Mouse (Mus musculus) splenic B cell, adult 2 months (primary cell): ENCODE results near the gene Ahnak.

Experiments used
- DNase-seq: peaks from one replicate; pipeline ENCODE4 v3.0.0-alpha.2; 2011; ENCODE audit warnings: low read depth, low spot score
- H3K27me3 ChIP-seq: 2 replicates; pipeline ENCODE4 v1.6.1; 2012; ENCODE audit warnings: mild to moderate bottlenecking, low read length, moderate library complexity, mixed read lengths; ENCODE audit not compliant: control insufficient read depth, poor library complexity, insufficient read depth, severe bottlenecking
- H3K36me3 ChIP-seq: 2 replicates; pipeline ENCODE4 v1.6.1; 2012; ENCODE audit warnings: mild to moderate bottlenecking, low read length, moderate library complexity, mixed read lengths; ENCODE audit not compliant: control insufficient read depth, poor library complexity, insufficient read depth, severe bottlenecking

Gene Ahnak

DNA sequence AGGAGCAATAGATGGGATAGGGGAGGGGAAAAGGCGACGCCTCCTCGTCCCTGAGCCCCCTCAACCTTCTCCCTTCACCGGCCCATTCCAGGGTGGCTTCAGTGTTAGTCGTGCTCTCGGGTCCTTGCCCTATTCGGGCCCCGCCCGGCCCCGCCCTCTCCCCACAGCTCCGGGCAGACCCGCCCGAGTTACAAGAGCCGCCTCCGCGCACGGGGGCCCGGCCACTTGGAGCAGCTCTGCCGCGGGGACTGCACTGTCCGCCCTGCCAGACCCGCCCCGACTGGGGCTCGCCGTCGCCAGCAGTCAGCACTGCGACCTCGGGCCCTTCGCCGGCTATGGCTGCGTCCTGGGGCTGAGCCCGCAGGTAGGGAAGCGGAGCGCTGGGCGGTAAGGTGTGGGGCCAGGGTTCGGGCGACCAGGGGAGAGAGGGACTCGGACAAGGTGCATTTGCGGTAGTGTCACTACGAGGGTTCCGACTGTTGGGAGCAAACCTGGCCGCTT lies at the start of gene Ahnak:
TSS of gene Ahnak (plus strand) at position 219 of the 501 bp plus-strand sequence.
- peak; percentile 68 for DNase-seq
- Histone ChIP-seq H3K36me3 (no peaks in the 10 kb centered on the region), H3K27me3 (no peaks in the 10 kb centered on the region)

DNA sequence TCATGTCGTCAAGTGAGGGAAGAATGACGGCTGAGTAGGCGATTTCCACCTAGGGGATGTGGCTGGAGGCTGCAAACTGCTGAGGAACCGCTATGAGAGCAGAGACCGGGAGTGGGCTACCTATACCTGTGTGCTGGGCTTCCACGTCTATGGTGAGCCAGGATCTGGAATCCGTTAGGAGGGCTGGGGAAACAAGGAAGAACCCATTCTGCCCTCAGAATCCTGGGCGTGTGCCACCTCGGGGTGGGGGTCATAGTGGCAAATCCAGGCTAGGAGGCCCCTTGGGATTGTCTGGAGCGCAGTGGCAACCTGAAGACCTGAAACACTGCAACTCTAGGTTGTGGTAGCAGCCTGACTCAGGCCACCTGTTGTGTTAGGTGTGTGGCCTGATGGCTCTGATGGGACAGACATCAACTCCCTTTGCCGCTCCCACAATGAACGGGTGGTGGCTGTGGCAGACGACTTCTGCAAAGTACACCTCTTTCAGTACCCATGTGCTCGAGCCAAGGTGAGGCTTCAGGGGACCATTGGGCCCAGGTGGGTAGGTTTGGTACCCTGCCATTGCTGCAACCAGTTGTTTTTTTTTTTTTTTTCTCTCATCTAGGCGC lies 48.5 kb upstream of the Ahnak start:
- Histone ChIP-seq H3K27me3 (no peaks in the 10 kb centered on the region), H3K36me3 (peaks cover 9% of the 10 kb centered on the region)
- DNase-seq = no peak

DNA sequence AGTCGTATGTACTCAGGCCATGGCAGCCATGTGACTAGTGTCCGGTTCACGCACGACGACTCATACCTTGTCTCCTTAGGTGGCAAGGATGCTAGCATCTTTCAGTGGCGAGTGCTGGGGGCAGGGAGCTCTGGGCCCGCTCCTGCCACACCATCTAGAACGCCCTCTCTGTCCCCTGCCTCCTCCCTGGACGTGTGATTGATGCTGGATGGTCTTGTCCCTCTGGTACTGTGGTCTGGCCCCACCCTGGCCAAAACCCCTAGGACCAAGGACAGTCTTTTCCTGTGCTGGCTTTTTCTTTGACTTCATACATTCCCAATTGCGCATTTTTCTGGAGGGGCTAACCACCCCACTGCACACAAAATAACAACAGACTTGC lies 48.0 kb upstream of the Ahnak start:
- no peak for DNase-seq
- no peaks in the 10 kb centered on the region for H3K27me3 ChIP-seq
- H3K36me3 ChIP-seq = peaks cover 9% of the 10 kb centered on the region

DNA sequence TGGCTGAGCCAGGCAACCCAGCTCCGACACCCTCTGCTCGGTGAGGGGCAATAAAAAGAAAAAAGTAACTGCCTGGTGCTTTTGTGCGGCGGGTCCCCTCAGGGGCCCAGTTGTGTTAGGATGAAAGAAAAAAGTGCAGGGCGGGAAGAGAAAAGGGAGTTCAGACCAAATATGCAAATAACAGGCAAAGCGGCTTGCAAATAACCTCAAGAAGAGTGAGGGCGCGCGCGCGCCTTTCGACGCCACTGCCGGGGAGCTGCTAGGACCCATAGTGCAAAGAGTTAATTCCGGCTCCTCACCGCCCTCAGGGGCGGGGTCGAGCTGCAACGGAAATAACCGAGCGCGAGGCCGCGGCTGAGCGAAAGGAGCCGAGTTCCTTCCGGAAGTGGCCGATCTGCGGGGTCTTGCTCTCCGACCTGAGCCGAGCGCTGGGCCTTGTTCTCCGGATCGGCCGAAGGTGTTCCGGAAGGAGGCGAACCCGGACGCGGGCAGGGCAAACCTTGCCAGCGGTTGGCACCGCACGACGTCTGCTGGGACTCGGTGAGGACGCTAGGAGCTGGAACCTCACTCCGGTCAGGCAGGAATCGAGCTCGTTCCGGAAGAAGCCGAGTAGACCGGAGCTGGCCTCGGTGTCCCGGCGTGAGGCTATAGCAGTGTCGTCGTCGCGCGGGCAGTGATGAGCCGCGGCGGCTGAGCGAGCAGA lies 47.4 kb upstream of the Ahnak start, which contains the start of gene Mta2:
TSS of gene Mta2 (plus strand) at position 361 of the 703 bp plus-strand sequence.
- peak; percentile 98 for DNase-seq
- Histone ChIP-seq H3K36me3 (peaks cover 9% of the 10 kb centered on the region), H3K27me3 (no peaks in the 10 kb centered on the region)

DNA sequence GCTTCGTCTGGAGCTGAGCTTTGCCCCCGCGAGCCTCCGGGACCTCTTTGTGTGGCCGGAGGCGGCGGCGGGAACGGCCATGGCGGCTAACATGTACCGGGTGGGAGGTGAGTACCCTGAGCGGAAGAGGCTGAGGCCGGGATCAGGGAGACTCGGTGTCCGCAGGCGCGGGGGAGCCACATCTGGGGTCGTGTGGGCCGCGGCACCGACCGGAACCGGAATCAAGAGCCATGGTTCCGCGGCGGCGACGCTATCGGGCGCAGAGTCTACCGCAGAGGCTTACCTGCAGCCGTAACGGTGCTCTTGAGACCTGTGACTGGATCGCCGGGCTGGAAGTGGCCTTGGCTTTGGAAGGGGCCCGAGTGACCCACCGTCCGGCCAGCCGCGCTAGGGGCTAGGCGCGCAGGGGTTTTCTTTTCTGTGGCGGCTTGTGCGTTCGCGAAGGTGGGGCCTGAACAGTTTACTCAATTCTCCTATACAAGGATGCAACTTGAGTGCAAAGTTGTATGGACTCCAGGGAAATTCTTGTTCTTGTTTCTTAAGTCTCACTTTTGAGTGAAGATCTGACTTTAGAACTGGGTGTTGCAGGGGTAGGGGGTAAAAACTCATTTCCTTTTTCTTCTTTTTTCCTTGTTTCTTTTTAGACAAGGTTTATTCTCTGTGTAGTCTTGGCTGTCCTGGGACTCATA lies 46.7 kb upstream of the Ahnak start:
- peak; percentile 68 for DNase-seq
- H3K27me3 ChIP-seq = no peaks in the 10 kb centered on the region
- peaks cover 12% of the 10 kb centered on the region for H3K36me3 ChIP-seq

DNA sequence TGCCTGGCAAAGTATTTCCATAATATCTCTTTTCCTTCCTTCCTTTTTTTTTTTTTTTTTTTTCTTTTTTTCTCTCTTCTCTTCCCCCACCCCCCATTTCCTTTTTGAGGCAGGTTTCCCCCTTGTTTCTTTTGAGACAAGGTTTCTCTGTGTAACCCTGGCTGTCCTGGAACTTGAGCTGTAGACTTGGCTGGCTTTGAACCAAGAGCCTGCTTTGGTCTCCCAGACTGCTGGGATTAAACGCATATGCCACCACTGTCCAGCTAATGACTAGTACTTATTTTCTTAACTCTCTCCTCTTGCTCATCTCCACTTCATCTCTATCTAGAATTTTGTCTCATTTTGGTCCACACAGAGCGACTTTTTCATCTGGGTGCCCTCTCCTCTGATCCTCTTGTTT lies 46.0 kb upstream of the Ahnak start:
- Histone ChIP-seq H3K27me3 (no peaks in the 10 kb centered on the region), H3K36me3 (peaks cover 18% of the 10 kb centered on the region)
- DNase-seq = no peak

DNA sequence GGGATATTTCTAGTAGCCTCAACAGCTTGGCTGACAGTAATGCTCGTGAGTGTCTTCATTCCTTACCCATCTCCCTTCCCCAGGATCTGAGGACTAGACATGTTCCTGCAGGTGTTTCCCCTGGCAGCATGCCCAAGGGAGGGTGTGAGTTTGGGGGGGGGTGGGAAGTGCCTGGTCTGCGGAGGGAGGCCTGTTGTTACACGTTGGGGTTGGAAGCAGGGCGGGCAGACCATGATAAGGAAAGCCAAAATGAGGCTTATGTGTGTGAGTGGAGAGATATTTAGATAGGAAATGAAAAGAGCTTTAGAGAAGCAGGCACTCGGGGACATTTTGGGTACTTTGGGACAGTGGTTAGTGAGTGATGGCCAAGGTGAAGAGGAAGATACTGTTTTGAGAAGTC lies 45.0 kb upstream of the Ahnak start:
- H3K27me3 ChIP-seq = no peaks in the 10 kb centered on the region
- no peak for DNase-seq
- peaks cover 19% of the 10 kb centered on the region for H3K36me3 ChIP-seq

DNA sequence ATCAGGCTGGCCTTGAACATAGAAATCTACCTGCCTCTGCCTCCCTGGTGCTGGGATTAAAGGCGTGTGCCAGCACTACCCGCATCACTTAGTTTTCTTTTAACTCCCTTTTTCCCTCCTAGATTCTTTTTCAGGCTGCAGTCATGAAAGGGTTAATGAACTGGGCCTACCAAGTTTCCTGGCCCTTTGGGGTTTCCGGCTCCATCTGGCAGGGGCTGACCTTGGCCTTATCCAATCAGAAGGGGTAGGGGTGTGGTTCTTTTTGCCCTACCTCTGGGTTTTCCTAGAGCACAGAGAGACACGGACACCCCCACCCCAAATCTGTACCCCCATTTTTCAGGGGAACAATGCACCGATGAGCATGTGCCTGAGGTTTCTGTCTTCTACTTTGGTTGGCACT lies 44.3 kb upstream of the Ahnak start:
- Histone ChIP-seq H3K27me3 (no peaks in the 10 kb centered on the region), H3K36me3 (peaks cover 19% of the 10 kb centered on the region)
- DNase-seq = peak; percentile 48

DNA sequence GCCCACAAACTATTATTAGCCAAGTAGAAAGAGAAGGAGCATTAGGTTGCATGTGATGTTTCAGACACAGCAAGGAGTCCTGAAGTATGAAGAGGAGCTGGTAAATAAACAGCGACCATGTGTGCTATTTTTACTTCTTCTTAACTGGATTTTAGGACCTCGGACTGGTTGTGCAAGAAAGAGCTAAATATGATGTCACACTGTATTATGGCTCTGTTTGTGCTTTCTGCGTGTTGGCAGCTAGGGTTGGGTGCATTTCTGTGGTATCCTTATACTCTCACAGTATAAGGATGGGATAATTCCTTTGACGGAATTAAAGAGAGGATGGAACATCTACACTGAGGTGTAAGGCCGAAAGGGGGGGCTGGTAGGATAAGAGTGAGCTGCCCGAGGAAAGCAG lies 43.8 kb upstream of the Ahnak start:
- DNase-seq = no peak
- H3K36me3 ChIP-seq = peaks cover 19% of the 10 kb centered on the region
- no peaks in the 10 kb centered on the region for H3K27me3 ChIP-seq

DNA sequence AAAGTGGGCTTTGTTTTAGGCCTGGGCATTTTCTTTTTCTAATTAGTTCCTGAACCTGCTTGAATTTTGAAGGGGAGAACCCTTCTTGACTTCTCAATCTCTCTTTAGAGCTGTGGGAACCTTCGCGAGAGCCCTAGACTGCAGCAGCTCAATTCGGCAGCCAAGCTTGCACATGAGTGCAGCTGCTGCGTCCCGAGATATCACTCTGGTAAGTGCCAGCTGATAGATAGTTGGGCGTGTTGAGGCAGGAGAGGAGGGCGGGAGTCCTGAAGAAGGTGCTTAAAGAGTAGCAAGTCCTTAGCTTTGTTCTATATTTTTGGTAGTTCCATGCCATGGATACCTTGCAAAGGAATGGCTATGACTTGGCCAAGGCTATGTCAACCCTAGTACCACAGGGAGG lies 42.2 kb upstream of the Ahnak start:
- H3K27me3 ChIP-seq = no peaks in the 10 kb centered on the region
- DNase-seq = no peak
- peaks cover 32% of the 10 kb centered on the region for H3K36me3 ChIP-seq

DNA sequence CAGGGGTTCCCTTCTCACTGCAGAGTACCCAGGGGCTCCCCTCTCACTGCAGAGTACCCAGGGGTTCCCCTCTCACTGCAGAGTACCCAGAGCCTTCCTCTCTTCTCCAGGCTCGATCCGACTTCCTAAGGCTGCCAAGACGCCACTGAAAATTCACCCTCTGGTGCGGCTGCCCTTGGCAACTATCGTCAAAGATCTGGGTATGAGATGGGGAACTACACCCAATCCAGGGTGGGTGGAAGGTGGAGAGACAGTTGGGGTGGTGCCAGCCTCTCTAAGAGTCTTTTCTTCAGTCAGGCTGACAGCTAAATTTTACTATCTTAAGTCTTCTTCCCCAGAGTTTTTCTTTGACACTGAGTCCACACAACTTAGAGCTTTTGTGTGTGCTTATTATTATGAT lies 38.9 kb upstream of the Ahnak start:
- peaks cover 28% of the 10 kb centered on the region for H3K36me3 ChIP-seq
- no peaks in the 10 kb centered on the region for H3K27me3 ChIP-seq
- no peak for DNase-seq

DNA sequence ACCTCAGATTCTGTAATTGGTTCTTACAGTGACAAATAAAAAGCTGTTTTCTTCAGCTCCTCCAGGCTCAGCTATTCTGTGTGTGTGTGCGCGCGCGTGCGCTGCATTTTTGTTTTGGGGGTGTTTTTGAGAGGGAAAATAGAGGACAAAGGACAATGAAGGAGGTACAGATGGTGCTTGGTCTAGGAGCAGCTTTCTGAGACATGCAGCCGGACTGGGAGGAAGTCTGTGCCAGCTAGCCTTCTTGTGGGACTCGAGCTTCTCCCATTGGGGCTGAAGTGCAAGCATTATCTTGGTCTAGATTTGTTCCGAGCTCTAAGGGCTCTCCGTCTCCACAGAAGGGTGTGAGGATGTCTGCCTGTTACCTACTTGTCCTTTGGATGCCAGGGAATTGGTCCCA lies 36.8 kb upstream of the Ahnak start:
- H3K36me3 ChIP-seq = peaks cover 25% of the 10 kb centered on the region
- no peaks in the 10 kb centered on the region for H3K27me3 ChIP-seq
- DNase-seq = no peak

DNA sequence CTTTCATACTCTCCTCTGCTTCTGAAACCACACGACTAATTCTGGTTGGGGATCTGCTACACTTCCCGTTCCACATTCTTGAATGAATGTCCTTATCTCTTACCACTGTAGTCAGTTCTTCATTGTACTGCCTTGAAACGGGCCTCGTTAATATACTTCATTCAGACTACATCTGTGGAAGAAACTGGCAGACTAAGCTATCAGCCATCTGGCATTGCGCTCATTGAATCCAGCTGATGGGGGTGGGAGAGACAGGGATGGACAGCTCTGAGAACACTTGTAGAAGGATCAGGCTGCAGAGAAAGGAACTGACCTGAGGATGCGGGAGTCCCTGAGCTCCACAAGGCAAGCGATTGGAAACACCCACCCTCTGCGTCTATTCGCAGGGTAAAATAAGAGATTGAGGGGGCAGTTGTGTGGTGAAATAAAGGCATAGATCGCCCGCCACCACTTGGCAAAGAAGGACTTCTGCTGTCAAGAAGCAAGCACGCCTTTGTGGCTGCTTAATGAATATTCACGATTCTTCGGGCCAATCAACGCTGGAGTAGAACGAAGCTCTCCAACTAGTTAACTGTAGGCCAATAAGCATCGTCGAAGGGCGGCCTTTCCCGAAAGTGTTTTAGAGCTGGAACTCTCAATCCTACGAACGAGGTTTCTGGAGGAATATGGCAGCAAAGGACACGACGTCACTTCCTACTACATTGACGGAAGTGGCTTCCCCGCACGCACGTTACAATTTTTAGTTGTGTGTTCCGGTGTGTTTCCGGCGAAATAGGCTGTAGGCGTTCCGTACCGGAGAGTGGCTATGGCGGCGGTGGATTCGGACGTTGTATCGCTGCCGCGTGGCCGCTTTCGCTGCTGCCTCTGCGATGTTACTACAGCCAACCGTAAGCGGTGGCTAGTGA lies 35.7 kb upstream of the Ahnak start, which contains the start of gene Tut1:
TSS of gene Tut1 (plus strand) at position 713 of the 905 bp plus-strand sequence.
- no peaks in the 10 kb centered on the region for H3K27me3 ChIP-seq
- H3K36me3 ChIP-seq = peaks cover 19% of the 10 kb centered on the region
- DNase-seq = peak; percentile 97

DNA sequence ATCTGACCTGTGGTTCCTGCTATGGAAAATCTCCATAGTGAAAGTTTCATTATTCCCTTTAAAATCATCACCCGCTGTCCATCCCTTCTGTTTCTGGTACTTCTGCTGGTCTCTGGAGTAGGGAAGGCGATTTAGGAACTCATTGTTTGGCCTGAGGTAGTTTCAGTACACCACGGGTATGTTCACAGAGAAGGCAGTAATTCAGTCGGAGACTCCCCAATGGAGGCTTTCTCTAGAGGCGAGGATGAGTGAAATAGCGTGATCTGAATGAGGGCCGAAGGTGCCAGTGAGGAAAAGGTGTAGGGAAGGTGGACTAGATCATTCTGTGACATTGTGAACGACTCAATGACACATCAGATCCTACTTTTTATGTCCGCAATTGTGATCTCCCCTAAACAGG lies 34.9 kb upstream of the Ahnak start:
- DNase-seq = peak; percentile 19
- Histone ChIP-seq H3K36me3 (peaks cover 22% of the 10 kb centered on the region), H3K27me3 (no peaks in the 10 kb centered on the region)
